Mouse (Mus musculus) bone marrow, adult 2 months (tissue): ENCODE measurements around the gene Zfp335.

Experiments
- CTCF ChIP-seq: fragments of 200-500 bp; IDR thresholded peaks from 2 replicates; pipeline ENCODE4 v1.5.1; 2011; ENCODE audit warnings: low read length, control low read depth; ENCODE audit not compliant: control insufficient read depth, insufficient read depth
- POLR2A ChIP-seq: fragments of 200-500 bp; IDR thresholded peaks from 2 replicates; pipeline ENCODE4 v1.6.1; 2011; ENCODE audit warnings: low read depth, mild to moderate bottlenecking, control low read depth, low read length, borderline replicate concordance; ENCODE audit not compliant: control insufficient read depth

GRCm38 (mm10) chr2:164861094-164861493 lies 50.5 kb downstream of the Zfp335 start:
- TF ChIP-seq POLR2A (no peak), CTCF (no peak)
